Mouse (Mus musculus) T-cell, adult 2 months (primary cell): Measurements from ENCODE around the gene Naa35.

ENCODE experiments used
- DNase-seq: peaks from one replicate; pipeline ENCODE4 v3.0.0; 2022; ENCODE audit warnings: low spot score

Naa35 gene

DNA sequence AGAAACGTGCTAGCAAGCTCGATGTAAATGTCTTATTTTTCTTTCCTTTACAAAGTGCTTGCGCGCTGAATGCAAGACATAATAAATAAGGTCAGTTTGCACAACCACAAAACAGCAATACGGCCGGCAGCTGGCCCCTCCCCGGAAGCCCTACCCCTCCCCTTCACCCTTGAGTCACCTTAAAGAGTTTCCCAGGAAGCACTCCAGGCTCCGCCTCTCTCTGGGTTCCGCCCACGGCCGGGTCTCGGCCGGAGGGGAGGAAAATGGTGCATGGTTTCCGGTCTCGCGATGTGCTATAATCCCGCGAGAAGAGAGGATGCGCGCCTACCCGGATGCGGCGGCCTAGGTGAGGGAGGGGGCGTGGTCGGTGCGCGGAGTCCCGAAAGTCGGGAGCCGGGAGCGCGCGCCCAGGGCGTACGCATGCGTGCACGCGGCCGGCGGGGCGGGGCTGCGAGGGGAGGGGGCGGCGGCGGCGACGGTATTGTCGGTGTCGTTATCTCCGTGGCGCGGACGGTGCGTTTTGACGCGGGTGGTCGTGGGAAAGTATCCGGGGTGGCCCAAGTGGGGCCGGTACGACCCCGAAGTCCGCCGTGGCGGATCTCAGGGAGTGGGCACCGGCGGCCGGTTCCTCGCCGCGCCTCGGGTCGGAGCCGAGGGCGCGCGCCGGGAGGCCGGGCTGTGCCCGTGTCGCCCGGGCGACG is at the start of gene Naa35, which contains the start of gene Agtpbp1:
Gene Naa35 (plus strand): TSS at position 313 of the 701 bp plus-strand sequence.
Gene Agtpbp1 (minus strand): TSS at position 281 of the 701 bp plus-strand sequence.
- peak; percentile 99 for DNase-seq

DNA sequence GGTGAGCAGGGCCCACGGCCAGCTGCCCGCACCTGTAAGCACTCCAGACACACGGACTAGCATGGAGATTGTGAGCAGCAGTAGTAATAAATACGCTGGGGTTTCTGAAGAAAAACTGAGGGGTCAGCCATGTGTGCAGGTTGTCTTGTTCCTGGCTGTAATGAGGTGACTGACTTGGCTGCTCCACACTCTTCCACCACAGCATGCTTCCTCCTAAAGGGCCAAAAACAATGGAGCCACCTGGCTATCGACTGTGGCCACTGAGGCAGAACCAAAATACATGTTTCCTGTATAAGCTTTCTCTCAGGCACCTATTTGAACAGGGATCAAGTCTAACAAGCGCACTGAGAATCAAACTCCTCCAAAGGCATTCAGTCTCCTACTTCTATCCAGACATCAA is 49.3 kb upstream of the Naa35 start:
- no peak for DNase-seq

DNA sequence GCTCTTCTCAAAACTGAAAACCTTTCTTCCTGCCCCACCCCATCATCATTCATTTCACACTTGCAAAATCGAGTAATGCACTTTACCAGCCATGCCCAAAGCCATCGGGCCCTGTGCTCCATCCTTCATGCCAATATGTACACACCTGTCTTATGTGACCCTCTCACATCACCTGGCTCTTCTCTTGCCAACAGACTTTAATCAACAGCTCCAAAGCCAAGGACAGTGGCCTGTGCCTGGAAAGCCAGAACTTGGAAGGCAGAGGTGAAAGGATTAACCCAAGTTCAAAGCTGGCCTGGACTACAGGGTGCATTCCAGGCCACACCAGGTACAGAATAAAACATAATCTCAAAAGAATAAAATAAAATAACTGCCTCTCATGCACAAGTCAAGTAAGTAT is 48.4 kb upstream of the Naa35 start:
- DNase-seq, result no peak

DNA sequence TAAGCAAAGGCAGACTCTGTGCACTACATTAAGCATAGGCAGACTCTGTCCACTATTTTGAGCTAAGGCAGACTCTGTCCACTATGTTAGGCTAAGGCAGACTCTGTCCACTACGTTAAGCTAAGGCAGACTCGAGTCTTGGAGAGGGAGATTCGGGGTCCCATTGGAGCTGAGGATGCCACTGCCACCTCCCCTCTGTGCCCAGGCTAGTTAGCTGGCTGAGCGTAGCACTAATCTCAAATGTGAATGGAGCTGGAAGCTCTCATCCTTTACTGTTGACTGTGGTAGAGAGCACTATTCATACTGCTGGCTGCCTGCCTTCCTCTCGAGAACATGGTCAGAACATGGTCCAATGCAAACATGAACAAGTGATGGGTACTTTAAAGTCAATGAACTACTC is 46.4 kb upstream of the Naa35 start:
- no peak for DNase-seq

DNA sequence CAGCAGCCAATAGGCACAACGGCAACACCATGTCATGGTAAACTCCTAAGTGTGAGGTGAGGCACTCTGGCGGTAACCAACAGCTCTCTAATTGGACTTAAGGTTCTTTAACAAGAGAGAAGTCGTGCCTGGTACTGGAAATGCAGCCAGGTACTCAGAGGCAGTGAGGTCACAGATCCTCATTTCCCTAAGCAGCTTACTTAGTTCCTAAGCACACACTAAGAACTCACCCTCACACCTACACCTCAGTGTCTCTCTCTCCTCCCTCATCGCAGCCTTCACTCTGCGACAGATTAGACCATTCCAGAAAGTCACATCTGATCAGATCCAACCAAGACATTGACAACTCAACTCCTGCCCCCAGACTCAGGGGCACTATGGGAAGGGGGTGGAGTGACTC is 45.0 kb upstream of the Naa35 start:
- no peak for DNase-seq

DNA sequence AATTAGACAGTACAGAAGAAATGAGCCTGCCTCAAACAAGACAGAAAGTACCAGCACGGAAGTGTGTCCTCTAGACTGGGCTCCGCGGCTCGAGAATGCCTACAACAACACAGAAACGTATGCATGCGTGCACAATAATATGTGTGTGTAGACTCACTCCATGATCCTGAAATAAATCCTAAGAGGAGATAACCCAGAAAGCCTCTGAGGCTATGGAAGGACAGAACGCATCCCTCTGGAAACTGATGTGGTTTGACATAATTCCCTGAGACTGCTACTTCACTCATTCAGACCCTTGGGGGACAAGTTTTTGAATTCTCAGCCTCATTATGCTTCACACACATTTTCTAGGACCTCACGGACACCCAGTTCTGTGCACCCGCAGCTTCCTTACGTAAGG is 42.6 kb upstream of the Naa35 start:
- DNase-seq, result no peak

DNA sequence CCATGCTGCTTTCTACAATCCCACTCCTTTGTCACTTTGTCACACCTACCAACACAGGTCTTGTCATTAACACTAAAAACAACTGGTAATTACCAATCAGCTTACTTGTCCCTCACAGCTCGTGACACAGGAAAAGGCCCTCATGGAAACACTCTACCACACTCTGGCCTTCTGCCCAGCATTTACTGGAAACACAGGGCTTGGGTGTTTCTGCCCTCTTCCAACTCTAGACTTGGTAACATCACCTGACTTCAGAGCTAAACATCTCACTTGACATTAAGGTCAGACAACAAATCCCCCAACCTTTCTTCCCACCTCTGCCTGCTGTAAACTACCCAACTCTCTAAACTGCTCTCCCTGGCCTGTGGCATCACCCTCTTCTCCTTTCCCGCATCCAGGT is 38.0 kb upstream of the Naa35 start:
- no peak for DNase-seq

DNA sequence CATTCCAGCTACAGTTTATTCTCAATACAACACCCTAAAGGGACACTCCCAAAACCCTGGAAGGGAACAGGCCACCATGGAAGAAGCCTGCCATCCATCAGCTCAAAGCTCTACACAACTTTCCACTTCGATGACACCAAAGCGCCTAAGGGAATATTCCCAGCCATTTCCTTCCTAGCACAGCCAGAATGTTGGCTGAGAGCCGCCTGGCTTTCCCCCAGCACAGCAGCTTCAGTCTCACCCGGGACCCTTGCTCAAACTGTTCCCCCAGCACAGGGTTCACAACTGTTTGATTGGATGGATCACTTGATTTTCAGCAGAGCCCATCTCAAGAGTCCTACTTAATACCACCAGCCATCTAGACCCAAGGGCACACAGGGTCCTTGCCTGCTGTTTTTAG is 37.3 kb upstream of the Naa35 start:
- DNase-seq, result no peak

DNA sequence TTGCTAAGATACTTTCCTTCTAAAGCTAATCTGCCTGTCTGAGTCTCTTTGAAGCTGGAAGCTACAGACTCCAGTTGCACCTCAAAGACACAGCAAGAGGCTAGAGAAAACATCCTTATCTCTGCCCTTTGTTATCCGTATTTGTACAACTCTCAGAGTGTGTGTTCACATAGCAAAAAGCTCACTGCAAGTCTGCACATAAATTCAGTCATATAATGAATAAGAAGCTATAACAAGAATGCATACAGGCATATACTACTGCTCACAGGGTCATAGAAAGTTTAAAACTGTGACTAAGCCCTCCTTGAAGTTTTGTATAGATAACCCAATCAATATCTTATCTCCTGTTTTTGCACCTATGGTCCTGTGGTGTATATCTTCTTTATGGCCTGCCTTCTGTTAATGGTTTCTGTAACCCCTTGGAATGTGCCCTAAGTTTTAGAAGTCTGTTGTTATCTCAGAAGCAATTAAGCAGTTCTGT is 35.7 kb upstream of the Naa35 start:
- DNase-seq, result no peak

DNA sequence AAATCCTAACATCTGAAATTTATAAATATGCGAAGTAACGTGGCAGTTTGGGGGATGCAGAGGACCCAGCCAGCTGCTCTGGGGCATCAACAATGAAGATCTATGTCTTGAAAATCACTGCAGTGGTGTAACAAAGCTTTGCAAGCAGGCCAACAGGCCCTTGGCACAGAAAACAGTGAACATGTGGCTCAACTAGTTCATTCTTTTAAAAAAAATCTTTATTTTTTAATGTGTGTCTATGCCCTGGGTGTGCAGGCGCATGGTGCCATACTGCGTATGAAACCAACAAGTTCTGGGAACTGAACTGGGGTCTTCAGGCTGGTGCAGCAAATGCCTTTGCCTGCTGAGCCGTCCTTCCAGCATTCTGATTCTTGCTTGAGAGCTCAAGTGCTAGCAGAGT is 32.8 kb upstream of the Naa35 start:
- DNase-seq, result no peak

DNA sequence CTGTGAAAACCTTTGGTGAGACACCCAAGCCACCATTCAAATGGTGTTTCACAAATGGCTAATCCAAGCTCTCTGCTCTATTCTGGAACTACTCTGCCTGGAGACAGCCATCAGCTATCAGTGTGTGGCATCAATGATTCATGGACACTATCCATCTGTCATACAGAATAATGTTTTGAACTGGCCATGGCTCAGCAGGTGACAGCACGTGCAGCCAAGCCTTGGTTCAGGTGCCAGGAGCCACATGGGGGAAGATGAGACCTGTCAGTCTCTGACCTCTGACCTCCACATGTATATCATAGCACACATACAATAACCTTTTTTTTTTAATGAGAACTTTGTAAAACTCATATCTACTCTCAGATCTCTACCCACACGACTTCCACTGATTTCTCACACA is 32.3 kb upstream of the Naa35 start:
- no peak for DNase-seq

DNA sequence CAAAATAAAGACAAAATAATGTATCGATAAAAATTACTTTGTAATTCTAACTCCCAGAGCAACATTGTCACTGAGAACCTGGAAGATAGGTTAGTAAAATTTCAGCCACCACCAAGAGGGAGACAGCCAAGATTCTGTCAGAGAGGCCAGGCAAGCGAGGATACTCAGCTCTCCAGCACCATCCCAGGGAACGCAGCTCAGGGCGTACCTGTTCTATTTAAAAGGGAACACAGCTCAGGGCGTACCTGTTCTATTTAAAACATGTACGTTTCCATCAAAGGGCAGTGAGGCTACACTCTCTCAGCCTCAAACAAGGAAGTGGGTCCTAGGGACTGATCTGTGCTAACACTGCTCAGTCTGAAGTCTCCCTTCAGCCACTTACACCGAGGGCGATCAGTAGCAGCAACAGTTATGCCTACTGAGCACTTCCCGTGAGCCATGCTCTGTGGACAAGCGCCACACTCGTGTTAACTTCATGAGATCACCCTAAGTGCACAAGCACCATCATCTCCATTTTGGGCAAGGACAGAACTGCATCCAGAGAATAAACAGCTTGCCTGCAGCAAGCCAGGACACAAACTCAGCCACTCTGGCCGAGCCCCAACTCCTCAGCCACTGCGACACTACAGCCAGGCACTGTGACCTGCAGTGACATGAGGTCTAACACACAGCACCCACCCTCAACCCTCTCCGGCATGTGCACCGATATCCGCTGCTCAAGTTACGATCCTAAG is 30.1 kb upstream of the Naa35 start:
- DNase-seq, result no peak

DNA sequence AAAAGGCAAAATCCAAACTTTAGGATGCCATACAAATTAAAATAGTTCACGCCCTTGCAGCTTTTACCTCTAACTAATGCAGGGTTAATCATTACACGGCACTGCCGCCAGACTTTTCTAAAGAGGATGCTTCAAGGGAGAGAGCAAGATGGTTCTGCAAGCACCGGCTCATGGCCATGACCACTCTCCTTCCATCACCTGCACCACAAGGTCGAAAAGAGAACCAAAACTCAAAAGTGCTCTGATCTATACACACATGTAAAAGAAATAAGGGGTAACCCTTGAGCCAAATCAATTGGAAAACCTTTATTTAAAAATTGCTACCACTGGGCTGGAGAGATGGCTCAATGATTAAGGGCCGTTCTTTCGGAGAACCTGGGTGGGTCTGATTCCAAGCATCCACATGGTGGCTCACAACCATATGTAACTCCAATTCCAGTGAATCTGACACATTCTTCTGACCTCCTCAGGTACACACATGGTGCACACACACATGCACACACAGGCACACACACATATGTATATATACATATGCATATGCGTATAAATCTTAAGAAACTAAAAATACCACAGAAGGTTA is 29.4 kb upstream of the Naa35 start:
- DNase-seq, result no peak

DNA sequence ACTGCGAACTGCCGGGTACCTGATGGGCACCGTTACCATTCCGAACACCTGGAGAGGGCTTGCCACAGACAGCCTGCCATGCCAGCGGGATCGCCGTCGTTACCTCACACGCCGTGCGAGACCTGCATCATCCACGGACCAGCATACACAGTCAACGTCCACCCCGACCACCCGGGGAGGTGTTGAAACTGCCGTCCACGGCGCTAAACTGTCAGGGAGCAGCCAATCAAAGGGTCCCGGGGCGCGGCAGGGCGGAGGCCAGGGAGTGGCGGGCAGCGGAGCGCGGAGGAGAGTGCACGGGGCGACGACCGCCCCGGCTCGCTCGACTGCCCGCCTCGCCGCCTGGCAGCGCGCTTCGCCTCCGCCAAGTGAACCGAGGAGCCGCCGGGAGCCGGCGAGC is 28.4 kb upstream of the Naa35 start:
- peak; percentile 34 for DNase-seq

DNA sequence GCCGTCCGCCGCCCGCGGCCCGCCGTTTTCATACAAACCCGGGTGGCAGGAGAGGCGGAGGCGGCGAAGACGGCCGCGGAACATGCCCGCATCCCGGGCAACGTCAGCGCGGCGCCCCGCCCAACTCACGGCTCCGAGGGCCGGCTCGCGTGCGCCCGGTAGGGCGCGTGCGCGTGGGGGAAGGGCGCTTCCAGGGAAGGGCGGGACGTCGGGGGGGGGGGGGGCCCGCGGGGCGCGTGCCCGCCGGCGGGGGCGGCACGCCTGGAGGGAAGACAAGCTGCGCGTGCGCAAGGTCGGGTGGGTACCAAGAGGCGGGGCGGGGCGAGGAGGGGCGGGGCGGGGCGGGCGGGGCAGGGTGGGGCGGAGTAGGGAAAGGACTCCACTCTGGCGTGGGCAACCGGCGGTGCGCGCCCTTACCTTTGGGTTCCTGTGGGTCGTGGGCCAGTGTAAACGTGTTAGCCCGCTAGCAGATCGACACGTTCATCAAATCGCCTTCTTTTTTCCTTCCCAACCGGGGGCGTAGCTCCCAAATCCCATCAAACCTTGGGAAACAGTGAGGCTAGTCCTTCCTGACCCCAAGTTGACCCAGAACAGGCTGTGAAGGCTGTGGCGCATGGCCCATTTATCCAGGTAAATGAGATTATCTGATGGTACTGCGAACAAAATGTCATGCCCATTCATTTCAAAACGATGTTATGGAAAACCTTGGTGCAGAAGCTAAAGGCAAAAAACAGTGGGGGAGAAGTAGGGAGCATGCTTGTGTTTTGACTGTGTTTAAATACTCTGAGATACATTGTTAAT is 27.7 kb upstream of the Naa35 start:
- DNase-seq, result peak; percentile 82

DNA sequence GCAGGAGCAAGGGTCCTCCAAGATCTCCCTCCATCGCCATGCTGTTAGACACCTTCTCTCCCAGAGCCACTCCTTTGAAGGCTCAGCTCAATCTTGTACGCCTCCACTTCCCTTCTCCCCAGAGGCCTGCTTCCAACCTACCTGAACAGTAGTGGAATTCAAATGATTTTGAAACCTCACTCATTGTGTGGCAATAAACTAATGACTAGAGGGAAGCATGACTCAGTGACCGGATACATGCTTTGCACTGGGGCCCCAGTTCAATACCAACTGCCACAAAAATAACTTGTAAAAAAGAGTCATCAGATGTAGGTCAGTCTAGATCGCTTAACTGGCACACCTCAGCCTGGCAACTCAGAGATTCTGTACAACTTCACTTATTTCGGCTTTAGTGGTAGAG is 26.3 kb upstream of the Naa35 start:
- no peak for DNase-seq

DNA sequence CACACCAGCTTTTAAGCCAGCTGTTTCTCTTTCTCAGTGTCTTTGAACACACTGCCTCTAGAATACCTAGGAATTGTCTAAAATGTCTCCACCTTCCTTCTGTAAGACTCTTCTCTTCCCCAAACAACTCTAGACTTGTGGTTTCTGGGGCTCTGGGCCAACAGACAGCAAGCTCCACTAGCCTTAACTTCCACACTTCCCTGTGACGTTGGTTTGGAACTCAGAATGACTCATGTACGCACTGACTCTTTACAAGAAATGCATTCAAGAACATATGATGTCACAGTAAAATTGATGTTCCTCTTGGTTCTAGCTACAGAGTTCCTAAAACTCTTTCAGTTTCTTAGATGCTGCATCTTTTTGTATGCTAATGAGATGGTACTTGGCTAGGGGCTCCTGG is 22.6 kb upstream of the Naa35 start:
- DNase-seq, result no peak

DNA sequence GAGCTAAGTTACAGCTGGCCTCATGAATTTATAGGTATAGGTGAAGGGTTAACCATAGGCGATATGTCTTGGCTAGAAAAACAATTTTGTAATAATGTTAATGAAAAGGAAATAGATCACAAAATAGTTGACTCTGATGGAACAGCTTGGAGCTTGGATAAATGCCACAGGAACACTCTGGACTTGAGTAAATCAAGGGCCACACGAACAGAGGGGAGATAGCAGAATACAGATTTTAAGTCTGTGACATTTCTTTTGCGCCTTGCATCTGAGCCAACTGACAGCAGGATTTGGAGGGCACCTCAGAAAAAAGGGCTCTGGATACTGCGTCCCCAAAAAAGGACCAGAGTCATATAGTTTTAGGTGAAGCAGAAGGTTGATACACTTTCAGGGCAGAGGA is 20.6 kb upstream of the Naa35 start:
- no peak for DNase-seq

DNA sequence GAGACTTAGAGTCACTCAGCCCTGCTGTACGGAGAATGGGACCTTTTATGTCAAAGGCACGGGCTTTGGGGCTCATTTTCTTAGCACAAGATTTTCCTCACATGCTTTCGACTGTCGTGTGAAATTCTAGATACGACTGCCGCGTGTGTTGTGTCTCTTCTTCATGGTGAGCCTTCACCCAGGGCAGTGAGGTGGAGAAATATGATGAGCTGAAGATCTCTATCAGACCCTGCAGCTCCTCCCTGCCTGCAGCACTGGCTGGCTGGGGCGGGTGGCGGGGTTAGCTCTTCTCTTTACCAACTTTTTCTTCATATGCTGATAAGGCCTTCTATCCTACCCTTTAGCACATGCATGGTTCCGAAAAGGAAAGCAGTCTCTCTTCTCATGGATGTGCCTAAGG is 20.1 kb upstream of the Naa35 start:
- DNase-seq, result no peak

DNA sequence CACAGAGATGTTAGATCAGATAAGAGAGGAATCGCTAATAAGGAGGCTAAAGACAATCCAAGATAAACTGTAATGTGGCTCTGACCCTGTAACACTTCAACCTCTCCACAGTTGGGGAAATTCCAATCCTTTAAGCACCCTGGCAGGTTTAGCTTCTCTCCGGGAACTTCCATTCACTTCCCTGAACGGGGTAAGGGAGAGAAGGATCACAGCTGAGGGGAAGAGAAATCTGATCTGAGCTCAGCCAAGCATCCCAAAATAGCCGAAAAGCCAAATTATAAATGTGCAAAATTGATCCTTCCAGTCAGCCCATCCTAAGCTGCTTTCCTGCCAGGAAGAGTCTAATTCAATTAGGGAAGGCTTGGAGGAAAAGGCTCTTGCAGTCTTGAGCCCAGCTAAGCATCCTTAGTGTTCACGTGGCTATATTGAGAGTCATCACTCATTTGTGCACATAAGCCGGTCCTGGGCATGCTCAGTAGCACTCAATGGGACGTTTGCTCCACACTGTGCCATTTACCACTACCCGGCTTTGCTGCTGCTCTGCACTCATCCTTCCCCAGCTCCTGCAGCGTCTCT is 19.0 kb upstream of the Naa35 start:
- no peak for DNase-seq

DNA sequence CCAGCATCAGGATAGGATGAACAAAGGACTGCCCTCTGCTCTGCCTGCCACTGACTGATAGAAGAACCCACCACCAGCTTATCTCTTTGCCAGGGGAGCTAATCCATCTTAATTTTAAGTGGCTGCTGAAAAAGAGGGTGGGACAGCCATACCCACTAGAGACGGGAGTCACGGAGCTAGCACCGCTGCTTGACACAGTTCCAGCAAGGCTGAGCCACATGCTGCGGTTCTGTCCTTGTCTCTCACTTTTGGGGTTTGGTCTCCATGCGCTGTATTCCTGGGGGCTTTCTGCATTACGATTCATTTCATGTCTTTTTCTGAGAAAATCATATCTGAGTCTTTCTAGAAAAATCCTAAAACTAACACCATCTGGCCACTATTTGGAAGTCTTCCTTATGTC is 14.0 kb upstream of the Naa35 start:
- DNase-seq, result no peak

DNA sequence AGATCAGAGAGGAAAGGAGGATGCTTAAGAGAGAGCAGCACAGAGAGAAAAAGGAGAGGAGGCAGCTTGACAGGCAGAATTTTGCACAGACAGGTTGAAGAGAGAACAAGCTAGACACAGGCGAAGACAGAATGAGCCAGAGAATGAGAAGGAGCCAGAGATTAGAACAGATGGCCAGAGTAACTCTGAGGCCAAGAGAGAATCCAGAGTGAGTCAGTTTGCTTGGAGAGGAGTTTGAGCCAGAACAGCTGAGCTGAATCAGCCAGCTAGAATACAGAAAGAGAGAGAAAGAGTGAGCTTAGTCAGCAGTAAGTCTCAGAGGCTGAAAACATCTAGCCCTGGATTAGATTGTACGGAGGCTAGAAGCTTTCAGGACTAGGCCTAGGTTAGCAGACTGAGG is 12.5 kb upstream of the Naa35 start:
- DNase-seq, result no peak
